Comparison of ENCODE assay signal across 19 mouse cellular contexts in the genomic region with DNA sequence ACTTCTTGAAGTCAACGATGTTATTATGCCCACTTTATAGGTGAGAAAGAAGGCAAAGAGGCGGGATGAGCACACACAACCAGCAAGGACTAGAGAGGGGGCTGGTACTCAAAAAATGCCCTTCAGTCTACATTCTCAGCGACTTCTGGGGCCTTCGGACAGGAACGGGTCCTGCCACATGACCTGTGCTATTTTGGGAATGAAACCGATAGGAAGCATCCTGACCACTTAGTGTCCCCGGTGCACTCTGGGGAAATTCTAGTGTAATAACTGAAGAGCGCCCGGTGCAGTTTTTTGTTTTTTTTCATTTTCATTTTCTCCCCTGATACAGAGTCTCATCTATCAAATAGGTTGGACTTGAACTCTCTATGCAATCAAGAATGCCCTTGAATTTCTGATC.
DNase-seq lines count a peak whose midpoint lies in the region; ATAC-seq lines count a peak whose summit lies in the region.
"Had no signal": no experiment of that assay in that cellular context is flagged by ENCODE, and none has a peak within 500 bp of the region (broad histone marks: within the 10 kb centered on the region; RNA-seq: fewer than 3 reads in every experiment).

No protein-coding gene starts in this region.

- peaks cover 35% of the 10 kb centered on the region for H3K4me1 ChIP-seq in heart, embryonic 10.5 days
- peaks cover 12 to 30% of the 10 kb centered on the region in 2 experiments for H3K4me1 ChIP-seq in heart, embryonic 14.5 days (ENCODE audit: control insufficient read depth in 2 of 2, insufficient read depth in 2 of 2, low read length in 2 of 2)

- DNase-seq in heart, embryonic 10.5 days (ENCODE audit: low spot score): no peak
- no peak for DNase-seq in heart, adult 18-20 months
- no peak for DNase-seq in heart, postnatal 36 days
- DNase-seq in heart, postnatal 4 days: peak; percentile 17
- DNase-seq in left cerebral cortex, postnatal 4 days: no peak
- DNase-seq in gastrocnemius, postnatal 25 days: no peak
- DNase-seq: adrenal gland, postnatal 14 days; cerebellum, adult 11-12 months; cerebellum, adult 9-10 months; cerebellum, postnatal 25 days; gastrocnemius, postnatal 36 days; kidney, adult 11 months had no signal

- H3K27ac ChIP-seq in heart, embryonic 10.5 days: peak overlapping the region; percentile 81
- peak overlapping the region; percentile 74 to 77 for H3K27ac ChIP-seq in heart, embryonic 14.5 days (replicated peaks in 1 of 2; ENCODE audit: control insufficient read depth in 1 of 2, insufficient read depth in 1 of 2, low read depth in 2 of 2, low read length in 2 of 2)
- H3K27ac ChIP-seq: embryonic facial prominence, embryonic 13.5 days; forebrain, embryonic 12.5 days; hindbrain, embryonic 12.5 days had no signal

- H3K27me3 ChIP-seq in heart, embryonic 10.5 days (ENCODE audit: insufficient read depth, poor library complexity, severe bottlenecking): no peaks in the 10 kb centered on the region
- H3K27me3 ChIP-seq in heart, embryonic 14.5 days (ENCODE audit: control insufficient read depth, insufficient read depth, low read length): no peaks in the 10 kb centered on the region
- H3K27me3 ChIP-seq: embryonic facial prominence, embryonic 13.5 days; forebrain, embryonic 12.5 days; hindbrain, embryonic 12.5 days; Patski had no signal

- no peaks in the 10 kb centered on the region for H3K9me3 ChIP-seq in heart, embryonic 10.5 days
- H3K9me3 ChIP-seq in heart, embryonic 14.5 days (ENCODE audit: control insufficient read depth, low read length): no peaks in the 10 kb centered on the region
- H3K9me3 ChIP-seq: embryonic facial prominence, embryonic 13.5 days; forebrain, embryonic 12.5 days; hindbrain, embryonic 12.5 days had no signal

- no peak for ATAC-seq in heart, embryonic 14.5 days (ENCODE audit: insufficient number of reproducible peaks, insufficient read depth, low FRiP score, low read depth)
- ATAC-seq: forebrain, embryonic 16.5 days; hindbrain, embryonic 16.5 days; Patski had no signal

- no peak overlapping the region for H3K4me3 ChIP-seq in heart, embryonic 10.5 days
- H3K4me3 ChIP-seq in heart, embryonic 14.5 days (ENCODE audit: control insufficient read depth in 1 of 2, insufficient read depth in 1 of 2, low read depth in 1 of 2, low read length in 2 of 2): no peak overlapping the region
- H3K4me3 ChIP-seq: embryonic facial prominence, embryonic 13.5 days; forebrain, embryonic 12.5 days; hindbrain, embryonic 12.5 days had no signal

- H3K4me2 ChIP-seq in heart, embryonic 14.5 days (ENCODE audit: low read length): peak overlapping the region; percentile 17; the same call in 1 of the 2 replicates
- H3K4me2 ChIP-seq: embryonic facial prominence, embryonic 13.5 days; forebrain, embryonic 12.5 days; hindbrain, embryonic 12.5 days had no signal

- peaks cover 14% of the 10 kb centered on the region for H3K36me3 ChIP-seq in heart, embryonic 10.5 days
- peaks cover 22% of the 10 kb centered on the region for H3K36me3 ChIP-seq in heart, embryonic 14.5 days (ENCODE audit: control insufficient read depth, insufficient read depth, low read length)
- H3K36me3 ChIP-seq: forebrain, embryonic 12.5 days; hindbrain, embryonic 12.5 days had no signal

- intact Hi-C loops in heart, postnatal 36 days (cut with DNase I): no loop called here
- intact Hi-C loops in left cerebral cortex, postnatal 4 days (cut with DNase I): no loop called here

- WGBS in heart, embryonic 10.5 days: 40% methylated on average over 9 of the region's 9 CpGs
- WGBS in heart, embryonic 14.5 days: 29% methylated on average over 9 of the region's 9 CpGs

- peak overlapping the region; percentile 54; the same call in 1 of the 2 replicates for H3K9ac ChIP-seq in heart, embryonic 14.5 days (ENCODE audit: low read length)
- H3K9ac ChIP-seq: embryonic facial prominence, embryonic 13.5 days; forebrain, embryonic 12.5 days; hindbrain, embryonic 12.5 days had no signal
